Mouse (Mus musculus) ES-Bruce4 (cell line): ENCODE measurements at regions not wholly inside any gene's neighbourhood (a gene's known extent, or its start where the extent isn't known, plus 50 kb on each side); places are given as distances from the start of the nearest gene placed in this dataset.

ENCODE experiments used
- CTCF ChIP-seq: IDR thresholded peaks from one replicate; pipeline ENCODE4 v1.8.1; 2011; ENCODE audit warnings: low read depth, low read length
- POLR2A ChIP-seq: IDR thresholded peaks from one replicate; pipeline ENCODE4 v1.8.1; 2011; ENCODE audit warnings: low read length; ENCODE audit not compliant: insufficient read depth

- TF ChIP-seq CTCF (no peak), POLR2A (no peak)
Observed at GRCm38 (mm10) chr7:137671156-137671555, 233.7 kb downstream of the Glrx3 start.
